Mouse (Mus musculus) natural killer cell, adult 2 months (primary cell): Measurements from ENCODE around the gene Zzef1.

Experiments
- DNase-seq, 2 experiments: peaks; one replicate each; pipeline ENCODE4 v3.0.0; 2022; ENCODE audit warnings: low spot score in 2 of 2

Zzef1 gene

GRCm38 (mm10) chr11:72917299-72917996, 121.4 kb downstream of the Zzef1 start:
- DNase-seq: peak in 1 of 2 experiments; percentile 10

DNA sequence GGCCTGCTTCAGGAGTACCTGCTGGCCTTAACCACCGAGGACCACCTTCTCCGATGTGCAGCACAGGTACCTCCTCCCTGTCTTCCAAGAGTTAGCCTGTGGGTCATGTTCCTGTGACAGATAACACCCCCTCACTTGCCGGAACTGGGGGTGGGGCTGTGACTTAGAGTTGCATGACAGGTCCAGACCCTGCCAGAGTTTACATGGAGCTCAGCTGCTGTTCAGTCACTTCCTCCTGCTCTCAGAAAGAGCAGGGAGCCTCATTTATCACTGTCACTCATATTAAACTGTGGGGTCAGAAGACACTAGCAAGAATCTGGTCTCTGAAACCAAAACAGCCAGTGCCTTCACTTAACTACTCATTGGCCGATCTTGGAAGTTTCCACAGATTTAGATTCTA, 127.1 kb downstream of the Zzef1 start:
- DNase-seq: no peak

DNA sequence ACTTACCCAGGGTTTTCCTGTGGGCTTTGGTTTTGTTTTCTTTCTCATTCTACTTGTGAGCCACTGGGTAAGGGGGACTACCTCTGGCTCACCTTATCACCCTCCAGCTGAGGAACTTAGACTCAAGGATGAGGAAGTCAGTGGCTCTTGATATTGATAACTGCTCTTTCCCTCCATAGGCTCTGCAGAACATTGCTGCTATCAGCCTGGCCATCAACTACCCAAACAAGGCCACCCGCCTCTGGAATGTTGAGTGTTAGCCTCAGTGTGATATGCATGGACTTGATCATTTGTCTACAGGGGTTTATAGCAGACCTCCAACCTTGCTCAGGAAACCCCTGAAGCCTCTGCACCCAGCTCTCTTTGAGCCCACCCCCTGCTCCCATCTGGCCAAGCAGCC, 128.4 kb downstream of the Zzef1 start:
- DNase-seq: no peak

DNA sequence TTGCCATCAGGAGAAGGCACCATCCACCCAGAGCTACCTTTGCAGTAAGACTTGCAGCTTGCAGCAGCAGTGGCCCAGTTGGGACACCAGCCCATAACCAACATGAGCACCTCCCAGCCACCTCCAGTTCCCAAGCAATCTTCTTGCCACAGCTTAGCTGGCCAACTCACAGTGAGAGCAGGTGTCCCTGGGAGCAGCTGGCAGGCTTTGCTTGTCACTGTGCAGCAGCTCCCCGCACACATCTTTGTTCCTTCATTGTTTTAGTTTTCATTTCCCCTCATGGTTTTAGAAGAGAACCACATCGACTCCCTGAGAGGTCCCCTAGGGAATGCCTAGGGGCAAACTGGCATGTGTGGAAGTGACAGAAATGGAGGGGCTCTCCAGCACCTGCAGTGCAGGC, 129.0 kb downstream of the Zzef1 start:
- no peak for DNase-seq

DNA sequence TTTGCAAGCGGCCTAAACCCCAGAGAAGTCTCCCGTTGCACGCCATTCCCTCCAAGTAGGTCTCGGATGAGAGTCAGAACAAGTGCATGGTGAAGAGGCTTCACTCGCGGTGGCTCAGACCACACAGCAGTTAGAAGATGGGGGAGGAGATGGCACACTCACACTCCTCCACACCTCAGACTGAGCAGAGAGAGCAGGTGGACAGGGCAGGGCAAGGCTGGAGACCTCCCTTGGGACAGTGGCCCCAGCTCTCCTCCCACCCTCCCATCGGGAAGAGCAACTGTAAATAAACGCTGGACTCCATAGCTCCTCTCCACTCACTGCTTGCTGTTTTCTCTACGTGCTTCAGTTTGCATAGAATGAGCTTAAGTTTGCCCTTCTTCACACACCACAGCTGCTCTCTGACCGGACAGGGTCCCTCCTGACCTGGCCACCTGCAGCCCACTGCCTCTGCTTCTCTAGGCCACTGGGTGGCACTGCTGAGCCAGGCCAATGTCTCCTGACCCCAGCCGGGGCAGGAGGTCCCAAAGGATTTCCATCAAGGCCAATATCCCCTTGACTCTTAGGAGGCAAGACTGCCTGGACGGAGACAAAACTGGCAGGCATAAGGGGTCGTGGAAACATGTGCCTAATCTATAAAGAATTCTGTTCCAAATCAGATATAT, 130.3 kb downstream of the Zzef1 start:
- peak; percentile 41 to 51 for DNase-seq

- peak; percentile 41 to 42 for DNase-seq
Measured at GRCm38 (mm10) chr11:72928516-72928915, 132.5 kb downstream of the Zzef1 start.

GRCm38 (mm10) chr11:72940208-72941143, 144.4 kb downstream of the Zzef1 start:
- DNase-seq: no peak

- no peak for DNase-seq
Measured at GRCm38 (mm10) chr11:72944996-72945793, 149.2 kb downstream of the Zzef1 start.

DNA sequence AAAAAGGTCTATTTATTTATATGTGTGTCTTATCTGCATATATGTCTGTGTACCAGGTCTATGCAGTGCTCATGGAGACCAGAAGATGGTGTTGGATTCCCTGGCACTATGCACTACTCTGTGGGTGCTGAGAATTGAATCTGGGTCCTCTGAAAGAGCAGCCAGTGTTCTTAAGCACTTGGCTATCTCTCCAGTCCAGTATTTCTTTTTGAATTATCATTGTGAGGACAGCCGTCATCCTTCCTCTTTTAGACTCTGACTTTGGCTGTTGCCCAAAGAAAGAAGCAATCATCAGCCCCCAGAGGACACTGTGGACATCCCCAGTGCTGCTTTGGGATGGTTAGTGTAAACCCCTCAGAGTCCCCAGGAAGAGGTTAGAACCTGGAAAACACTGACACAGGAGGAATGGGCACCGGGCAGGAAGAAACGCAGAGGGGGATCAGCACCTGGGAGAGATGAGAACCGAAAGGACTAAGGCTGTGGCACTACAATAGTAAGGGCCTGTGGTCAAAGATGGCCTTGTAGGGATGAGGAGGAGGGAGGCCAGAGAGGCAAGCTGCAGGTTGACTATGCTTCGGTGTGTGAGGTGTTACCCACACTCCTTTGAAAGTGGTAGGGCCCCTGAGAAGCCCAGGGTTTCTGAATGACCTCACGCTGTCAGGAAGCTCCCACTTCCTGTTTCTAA, 150.0 kb downstream of the Zzef1 start:
- peak; percentile 53 to 68 for DNase-seq

DNA sequence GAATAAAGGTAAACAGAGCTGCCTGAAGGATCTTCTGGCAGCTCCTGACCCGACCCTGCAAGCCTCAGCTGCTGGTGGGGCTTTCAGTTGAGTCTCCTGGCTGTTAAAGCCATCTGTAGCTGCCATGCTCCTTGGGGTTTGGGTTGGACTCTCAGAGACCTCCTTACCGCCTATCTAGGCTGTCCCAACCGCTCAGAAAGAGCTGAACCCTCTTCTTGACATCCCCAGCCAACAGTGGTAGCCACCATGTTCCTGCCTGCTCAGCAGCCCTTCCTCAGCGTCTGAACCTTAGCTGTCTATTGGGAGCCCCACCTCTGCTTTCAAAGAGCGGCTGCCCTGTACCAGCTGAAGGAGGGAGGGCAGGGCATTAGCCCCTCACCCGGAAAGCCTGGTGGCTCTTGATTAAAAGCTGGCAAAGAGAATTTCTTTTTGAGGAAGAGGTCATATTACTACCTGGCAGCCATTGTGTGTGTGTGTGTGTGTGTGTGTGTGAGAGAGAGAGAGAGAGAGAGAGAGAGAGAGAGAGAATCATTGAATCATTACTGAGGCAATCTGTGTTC, 150.6 kb downstream of the Zzef1 start:
- no peak for DNase-seq

- no peak for DNase-seq
Measured at GRCm38 (mm10) chr11:72947840-72948239, 151.8 kb downstream of the Zzef1 start.

- DNase-seq: no peak
Measured at GRCm38 (mm10) chr11:72948254-72948653, 152.2 kb downstream of the Zzef1 start.

DNA sequence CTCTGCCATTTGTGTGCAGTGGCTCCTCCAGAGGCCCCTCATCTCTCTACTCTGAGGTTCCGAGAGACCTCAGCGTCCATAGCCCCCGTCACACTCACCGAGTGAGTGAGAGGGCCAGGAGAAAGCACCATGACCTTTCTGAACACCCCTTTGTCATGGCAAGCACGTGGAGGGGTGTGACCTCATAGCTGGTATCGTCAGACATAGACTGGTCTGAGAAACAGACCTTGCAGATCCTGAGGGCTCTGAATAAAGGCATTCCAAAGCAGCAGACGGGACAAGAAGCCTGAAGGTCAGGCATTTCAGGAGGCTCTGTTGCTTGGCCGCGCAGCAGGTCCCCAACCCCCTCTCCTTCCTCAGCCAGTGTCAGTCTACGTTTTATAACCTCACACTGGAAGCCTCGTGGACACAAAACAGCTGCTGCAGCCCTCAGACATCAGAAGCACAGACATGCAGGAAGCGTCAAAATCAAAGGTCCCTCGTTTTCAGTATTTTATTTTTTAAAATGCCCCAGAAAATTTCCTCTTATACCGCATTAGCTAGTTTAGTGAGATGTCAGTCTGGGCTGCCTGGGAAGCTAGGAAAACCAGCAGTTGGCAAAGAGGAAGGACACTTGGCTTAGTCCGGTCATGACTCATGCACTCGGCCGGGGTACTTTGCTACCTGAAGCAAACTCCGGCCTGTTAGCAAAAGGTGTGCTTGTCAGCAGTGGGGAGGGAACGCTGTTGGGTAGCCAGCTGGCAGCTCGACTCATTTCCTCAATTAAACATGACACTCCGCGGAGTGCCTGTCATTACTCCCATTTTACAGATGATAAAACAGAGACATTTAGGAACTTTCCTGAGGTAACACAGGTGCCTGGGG, 155.3 kb downstream of the Zzef1 start:
- no peak for DNase-seq

GRCm38 (mm10) chr11:72952226-72952625, 156.2 kb downstream of the Zzef1 start:
- no peak for DNase-seq

DNA sequence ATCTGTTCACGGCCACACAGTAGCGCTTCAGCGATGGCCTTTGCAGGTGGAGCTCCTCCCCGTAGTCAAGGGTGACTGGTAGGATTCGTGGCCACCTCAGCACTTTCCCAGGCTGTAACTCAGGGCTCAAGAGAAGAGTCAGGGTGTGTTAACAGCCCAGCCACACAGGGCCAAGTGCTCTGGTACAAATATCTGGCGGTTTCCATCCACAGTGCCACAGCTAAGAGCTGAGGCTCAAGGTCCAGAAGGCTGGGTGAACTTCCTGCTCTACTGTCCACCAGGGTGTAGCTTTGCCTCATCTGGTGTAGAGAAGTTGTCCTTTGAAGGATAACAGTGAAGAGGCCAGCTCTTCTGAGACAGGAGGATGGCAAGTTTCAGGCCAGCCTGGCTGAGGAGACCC, 156.7 kb downstream of the Zzef1 start:
- no peak for DNase-seq

DNA sequence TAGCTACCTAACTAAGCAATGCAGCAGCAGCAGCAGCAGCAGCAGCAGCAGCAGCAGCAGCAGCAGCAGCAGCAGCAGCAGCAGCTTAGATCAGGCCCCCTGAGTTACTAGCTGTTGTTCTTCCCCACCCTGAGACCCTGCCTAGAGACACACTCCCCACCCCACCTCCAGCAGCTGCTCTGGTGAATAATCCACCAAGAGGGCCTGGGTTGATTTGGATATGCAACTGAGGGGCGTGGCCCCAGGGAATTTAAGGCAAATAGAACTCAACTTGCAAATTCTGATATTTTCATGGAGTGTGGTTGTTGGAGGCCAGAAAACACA, 157.1 kb downstream of the Zzef1 start:
- DNase-seq: no peak

DNA sequence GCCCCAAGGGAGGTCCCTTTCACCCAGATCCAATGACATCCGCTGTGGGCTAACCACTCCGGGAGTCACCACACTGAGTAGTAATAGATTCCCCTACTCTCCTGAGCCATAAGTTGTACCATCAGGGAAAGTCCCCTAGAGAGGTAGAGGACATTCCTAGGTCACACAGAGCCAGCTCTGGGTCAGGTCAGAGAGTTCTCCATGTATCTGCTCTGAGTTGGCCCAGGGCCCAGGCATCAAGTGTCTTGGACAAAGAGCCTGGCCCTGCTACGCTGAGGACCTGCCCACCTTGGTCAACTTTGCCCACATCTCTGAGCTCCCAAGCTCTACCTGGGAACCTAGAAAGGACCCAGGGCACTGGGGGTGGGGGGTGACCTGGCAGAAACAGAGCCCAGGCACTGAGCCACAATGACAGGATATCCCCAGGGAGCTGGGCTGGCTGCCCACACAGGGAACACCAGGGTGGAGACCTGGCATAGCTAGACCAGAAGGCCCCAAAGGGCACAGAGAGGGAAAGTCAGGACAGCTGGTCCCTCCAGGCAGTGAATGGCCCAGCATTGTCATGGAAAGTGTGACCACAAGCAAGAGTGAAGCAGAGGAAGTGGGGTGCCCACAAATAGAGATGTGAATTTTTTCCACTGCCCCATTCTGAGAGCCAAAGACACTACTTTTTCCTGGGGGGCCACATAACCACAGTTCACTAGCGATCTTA, 157.6 kb downstream of the Zzef1 start:
- peak; percentile 47 to 64 for DNase-seq

GRCm38 (mm10) chr11:72954216-72954615, 158.2 kb downstream of the Zzef1 start:
- DNase-seq: no peak

DNA sequence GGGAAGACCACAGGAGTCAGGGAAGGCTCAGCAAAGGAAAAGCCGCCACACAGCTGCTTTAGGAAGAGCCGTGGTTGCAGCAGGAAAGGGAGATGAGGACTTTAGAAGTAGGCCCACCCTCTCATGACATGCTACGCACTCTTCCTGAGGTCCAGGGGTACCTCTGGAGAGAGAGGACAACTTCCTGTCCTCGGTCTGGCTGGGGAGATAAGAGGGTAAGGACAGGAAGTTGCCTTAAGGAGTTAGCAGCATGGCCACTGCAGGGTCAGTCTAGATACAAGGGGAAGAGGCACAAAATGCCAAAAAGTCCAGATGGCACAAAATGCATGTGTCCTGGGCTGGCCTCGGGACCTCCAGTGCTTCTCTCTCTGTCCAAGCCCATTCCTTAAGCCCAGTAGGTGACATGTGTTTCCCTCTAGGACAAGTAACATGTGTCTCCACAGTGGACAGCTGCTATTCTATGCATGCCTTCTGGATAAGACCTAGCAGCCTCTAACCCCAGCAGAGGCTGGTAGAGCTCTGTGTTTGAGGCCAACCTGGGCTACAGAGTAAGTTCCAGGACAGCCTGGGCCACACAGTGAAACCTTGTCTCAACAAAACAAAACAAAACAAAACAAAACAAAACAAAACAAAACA, 159.4 kb downstream of the Zzef1 start:
- DNase-seq: no peak
